Mouse (Mus musculus): ENCODE results near the gene Kcna7. TPM values are rescaled to one million over a fixed set of nuclear protein-coding genes. Genes with fewer than 3 reads are reported as not detected.

Gene Kcna7
- polyA plus RNA-seq, 1 experiment, result not detected

DNA sequence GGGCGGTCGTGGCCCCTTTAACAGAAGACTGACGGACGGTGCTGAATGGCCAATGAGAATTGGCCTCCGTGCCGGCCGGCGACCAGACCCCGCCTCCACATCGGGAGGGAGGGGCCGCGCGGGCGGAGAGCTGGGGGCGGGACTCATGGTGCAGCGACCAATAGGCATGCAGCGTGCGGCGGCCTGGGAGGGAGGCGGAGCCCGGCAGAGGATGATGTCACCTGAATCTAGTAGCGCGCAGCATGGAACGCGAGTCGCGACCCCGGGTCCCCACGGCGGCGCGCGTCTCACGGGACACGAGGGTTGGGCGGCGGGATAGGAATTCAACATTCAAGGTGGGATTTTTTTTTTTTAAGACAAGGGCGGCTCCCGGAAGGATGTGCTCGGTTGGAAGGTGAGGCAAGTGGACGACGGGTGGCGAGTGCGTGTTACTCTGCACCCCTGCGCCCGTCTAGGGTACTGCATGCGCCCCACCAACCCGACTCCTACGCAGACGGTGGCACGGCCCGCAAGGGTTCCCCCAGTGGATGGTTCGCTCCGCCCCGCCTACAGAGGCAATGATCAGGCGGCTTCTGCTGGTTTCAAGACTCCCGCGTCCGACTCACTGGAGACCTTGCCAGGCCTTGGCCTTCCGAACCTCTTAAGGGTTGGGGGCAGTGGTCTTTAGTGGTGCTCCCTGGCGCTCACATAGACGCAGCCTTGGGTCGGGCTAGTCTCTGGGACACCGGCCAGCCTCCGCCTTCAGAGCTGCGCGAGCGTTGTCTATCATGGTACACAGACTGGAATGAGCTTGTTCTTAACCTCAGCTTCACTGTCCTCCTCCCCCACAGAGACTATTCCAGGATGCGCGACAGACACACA lies 38.2 kb upstream of the Kcna7 start:
- TF ChIP-seq POLR2A (IDR thresholded peaks at IDR 0.05; ENCODE audit: borderline replicate concordance, low read depth, low read length) (no peak), CTCF (IDR thresholded peaks at IDR 0.05; ENCODE audit: low read depth, low read length) (no peak)
- peak overlapping the region; percentile 56 for H3K4me3 ChIP-seq (ENCODE audit: insufficient read depth, low read length)
- H3K4me1 ChIP-seq (ENCODE audit: control insufficient read depth, insufficient read depth, low read length), result 0 out of 2 replicates have a peak, but pooled peaks cover 3% of the 10 kb centered on the region
- no peak overlapping the region for H3K27ac ChIP-seq (ENCODE audit: insufficient read depth, low read depth, low read length)

DNA sequence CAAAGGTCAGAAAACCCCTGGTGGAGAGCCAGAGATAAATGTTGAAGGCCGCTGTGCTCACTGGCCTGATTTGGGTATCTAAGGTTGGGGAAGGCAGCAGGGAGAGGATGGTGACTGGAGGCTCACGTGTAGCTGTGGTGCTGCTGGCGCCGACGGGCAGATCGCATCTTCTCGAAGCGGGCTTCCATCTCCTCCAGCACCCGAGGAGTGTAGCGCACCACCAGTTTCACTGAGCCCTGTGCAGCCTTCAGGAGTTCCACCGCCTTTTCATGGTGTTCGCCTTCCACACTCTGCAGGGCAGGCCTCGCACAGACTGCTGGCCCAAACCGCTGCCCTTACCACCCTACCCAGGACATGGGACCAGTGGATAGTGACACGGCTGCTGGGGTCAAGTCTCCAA lies 37.3 kb upstream of the Kcna7 start:
- H3K4me1 ChIP-seq (ENCODE audit: control insufficient read depth, insufficient read depth, low read length), result 0 out of 2 replicates have a peak, but pooled peaks cover 3% of the 10 kb centered on the region
- TF ChIP-seq POLR2A (IDR thresholded peaks at IDR 0.05; ENCODE audit: borderline replicate concordance, low read depth, low read length), result no peak
- no peak for TF ChIP-seq CTCF (IDR thresholded peaks at IDR 0.05; ENCODE audit: low read depth, low read length)
- H3K27ac ChIP-seq (ENCODE audit: insufficient read depth, low read depth, low read length), result no peak overlapping the region
- no peak overlapping the region for H3K4me3 ChIP-seq (ENCODE audit: insufficient read depth, low read length)

DNA sequence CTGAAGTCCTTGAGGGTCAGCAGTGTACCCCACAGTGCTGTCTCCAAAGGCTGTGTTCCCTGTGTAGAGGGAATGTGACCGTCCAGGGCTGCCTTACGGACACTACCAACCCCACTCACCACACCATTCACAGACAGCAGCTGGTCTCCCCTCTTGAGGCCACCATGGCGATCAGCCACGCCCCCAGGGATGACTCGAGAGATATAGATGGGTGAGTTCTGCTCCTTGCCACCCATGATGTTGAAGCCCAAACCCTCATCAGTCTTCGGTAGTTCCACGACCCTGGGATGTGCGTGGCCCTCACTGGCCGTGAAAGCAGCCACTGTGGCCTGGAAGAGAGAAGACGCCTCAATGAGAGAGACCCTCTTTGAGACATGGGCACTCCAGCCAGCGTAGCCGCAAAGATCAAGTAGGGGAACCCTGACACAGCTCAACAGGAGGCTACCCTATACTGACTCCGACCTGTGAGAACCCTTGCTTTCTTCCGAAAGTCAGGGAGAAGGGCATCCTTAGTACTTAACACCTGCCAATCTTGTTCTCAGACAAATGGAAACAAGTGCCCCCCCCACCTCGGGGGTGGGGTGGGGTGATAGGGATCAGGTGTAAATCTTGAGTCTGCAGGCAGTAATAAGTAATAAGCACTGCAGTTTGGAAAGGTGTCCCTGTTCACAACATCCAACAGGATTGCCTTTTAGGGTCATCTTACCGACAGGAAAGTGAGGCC lies 36.3 kb upstream of the Kcna7 start:
- Histone ChIP-seq H3K4me1 (ENCODE audit: control insufficient read depth, insufficient read depth, low read length) (0 out of 2 replicates have a peak, but pooled peaks cover 3% of the 10 kb centered on the region), H3K27ac (ENCODE audit: insufficient read depth, low read depth, low read length) (no peak overlapping the region), H3K4me3 (ENCODE audit: insufficient read depth, low read length) (no peak overlapping the region)
- TF ChIP-seq POLR2A (IDR thresholded peaks at IDR 0.05; ENCODE audit: borderline replicate concordance, low read depth, low read length) (no peak), CTCF (IDR thresholded peaks at IDR 0.05; ENCODE audit: low read depth, low read length) (no peak)

DNA sequence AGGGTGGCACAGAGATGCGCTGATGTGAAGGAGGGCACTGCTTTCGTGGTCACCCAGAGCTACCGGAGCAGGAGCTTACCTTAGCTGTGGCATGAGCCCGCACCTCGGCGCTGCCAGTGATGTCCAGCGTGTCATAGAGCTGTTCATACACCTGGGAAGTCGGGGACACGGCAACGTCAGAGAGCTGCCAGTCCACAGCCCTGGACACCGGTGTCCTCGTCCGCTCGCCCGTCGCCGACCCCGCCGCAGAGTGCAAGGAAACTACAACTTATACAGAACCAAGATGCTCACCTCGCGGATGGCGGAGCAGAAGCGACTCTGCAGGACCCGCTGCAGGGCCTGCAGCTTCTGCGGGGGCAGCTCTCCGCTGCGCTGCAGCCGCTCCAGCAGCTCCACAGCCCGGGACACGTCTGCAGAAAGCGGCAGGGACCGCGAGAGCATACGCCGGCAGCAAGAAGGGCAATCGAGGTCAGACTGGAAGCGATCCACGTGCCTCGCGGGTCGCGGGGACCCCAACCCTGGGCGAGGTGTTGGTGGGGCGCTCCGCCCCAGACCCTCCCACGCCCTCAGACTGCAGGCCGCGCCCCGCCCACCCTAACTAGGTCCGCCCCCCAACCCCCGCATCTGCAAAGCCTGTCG lies 35.5 kb upstream of the Kcna7 start:
- H3K4me1 ChIP-seq (ENCODE audit: control insufficient read depth, insufficient read depth, low read length), result 0 out of 2 replicates have a peak, but pooled peaks cover 3% of the 10 kb centered on the region
- no peak for TF ChIP-seq CTCF (IDR thresholded peaks at IDR 0.05; ENCODE audit: low read depth, low read length)
- peak overlapping the region; percentile 59 for H3K4me3 ChIP-seq (ENCODE audit: insufficient read depth, low read length)
- no peak overlapping the region for H3K27ac ChIP-seq (ENCODE audit: insufficient read depth, low read depth, low read length)

DNA sequence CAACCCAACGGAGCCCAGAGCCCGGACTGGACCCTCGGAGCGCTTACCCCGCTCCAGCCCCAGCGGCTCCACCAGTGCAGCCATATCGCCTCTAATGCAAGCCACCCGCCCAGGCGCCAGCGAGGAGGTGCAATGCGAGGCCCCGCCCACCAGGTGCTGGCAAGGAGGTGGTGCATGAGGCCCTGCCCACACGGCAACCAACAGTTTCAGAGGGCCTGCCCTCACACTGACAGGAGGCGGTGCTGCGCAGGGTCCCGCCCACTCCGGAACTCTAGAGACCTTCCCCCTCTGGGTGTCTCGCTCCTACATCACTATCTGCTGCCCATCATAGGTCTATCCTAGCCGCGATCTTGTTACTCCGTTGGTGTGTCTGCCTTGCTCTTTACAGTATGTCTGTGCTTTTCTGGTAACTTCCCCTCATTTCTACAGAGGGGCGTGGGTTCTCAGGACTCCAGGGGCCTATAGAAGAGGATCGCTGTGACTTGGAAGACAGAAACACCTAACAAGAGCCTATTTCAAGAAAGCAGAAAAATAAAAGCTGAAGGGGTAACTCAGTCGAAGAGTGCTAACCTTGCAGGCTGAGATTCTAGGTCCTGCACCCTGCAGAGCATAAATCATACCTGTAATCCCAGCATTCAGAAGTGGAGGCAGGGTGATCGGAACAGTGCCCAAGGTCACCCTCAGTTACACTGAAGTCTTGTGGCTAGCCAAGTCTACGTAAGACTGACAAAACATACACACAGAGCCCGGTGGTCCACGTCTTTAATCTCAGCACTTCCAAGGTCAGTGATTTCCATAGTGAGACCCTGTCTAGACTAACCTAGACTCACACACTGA lies 34.8 kb upstream of the Kcna7 start, which contains the start of gene Lin7b:
Lin7b (minus strand) TSS at position 109 of the 837 bp plus-strand sequence.
- Histone ChIP-seq H3K4me1 (ENCODE audit: control insufficient read depth, insufficient read depth, low read length) (0 out of 2 replicates have a peak, but pooled peaks cover 3% of the 10 kb centered on the region), H3K4me3 (ENCODE audit: insufficient read depth, low read length) (peak within 1 kb of the TSS; percentile 59), H3K27ac (ENCODE audit: insufficient read depth, low read depth, low read length) (no peak within 1 kb of the TSS)
- TF ChIP-seq POLR2A (IDR thresholded peaks at IDR 0.05; ENCODE audit: borderline replicate concordance, low read depth, low read length) (no peak), CTCF (IDR thresholded peaks at IDR 0.05; ENCODE audit: low read depth, low read length) (no peak)

DNA sequence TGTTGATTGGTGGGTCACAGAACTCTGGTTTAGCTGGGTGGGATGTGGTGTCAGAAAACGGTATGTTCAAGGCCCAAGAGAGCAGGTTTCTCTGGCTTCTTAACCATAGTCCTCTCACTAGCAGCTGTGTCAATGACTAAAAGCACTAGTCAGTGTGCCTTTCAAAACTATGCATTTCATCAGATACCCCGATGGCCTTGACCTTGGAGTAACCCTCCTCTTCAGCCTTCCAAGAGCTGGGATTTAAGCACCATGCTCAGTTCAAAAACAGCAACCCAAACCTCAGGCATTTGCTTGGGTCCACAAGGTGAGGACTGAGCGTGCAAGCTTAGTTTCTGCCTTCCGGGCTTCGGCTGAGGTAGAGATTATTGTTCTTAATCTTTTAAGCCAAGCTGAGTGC lies 33.1 kb upstream of the Kcna7 start:
- no peak overlapping the region for H3K27ac ChIP-seq (ENCODE audit: insufficient read depth, low read depth, low read length)
- no peak for TF ChIP-seq CTCF (IDR thresholded peaks at IDR 0.05; ENCODE audit: low read depth, low read length)
- no peak for TF ChIP-seq POLR2A (IDR thresholded peaks at IDR 0.05; ENCODE audit: borderline replicate concordance, low read depth, low read length)
- H3K4me3 ChIP-seq (ENCODE audit: insufficient read depth, low read length), result no peak overlapping the region
- 0 out of 2 replicates have a peak, but pooled peaks cover 3% of the 10 kb centered on the region for H3K4me1 ChIP-seq (ENCODE audit: control insufficient read depth, insufficient read depth, low read length)

GRCm38 (mm10) chr7:45374620-45375019 lies 30.8 kb upstream of the Kcna7 start:
- no peak overlapping the region for H3K4me3 ChIP-seq (ENCODE audit: insufficient read depth, low read length)
- TF ChIP-seq POLR2A (IDR thresholded peaks at IDR 0.05; ENCODE audit: borderline replicate concordance, low read depth, low read length), result no peak
- H3K4me1 ChIP-seq (ENCODE audit: control insufficient read depth, insufficient read depth, low read length), result 0 out of 2 replicates have a peak, but pooled peaks cover 3% of the 10 kb centered on the region
- no peak overlapping the region for H3K27ac ChIP-seq (ENCODE audit: insufficient read depth, low read depth, low read length)

GRCm38 (mm10) chr7:45376057-45376456 lies 29.4 kb upstream of the Kcna7 start:
- TF ChIP-seq CTCF (IDR thresholded peaks at IDR 0.05; ENCODE audit: low read depth, low read length), result no peak
- TF ChIP-seq POLR2A (IDR thresholded peaks at IDR 0.05; ENCODE audit: borderline replicate concordance, low read depth, low read length), result no peak
- Histone ChIP-seq H3K4me1 (ENCODE audit: control insufficient read depth, insufficient read depth, low read length) (no peaks in the 10 kb centered on the region), H3K4me3 (ENCODE audit: insufficient read depth, low read length) (no peak overlapping the region), H3K27ac (ENCODE audit: insufficient read depth, low read depth, low read length) (no peak overlapping the region)

- peaks cover 18% of the 10 kb centered on the region for H3K4me1 ChIP-seq (ENCODE audit: control insufficient read depth, insufficient read depth, low read length)
- TF ChIP-seq CTCF (IDR thresholded peaks at IDR 0.05; ENCODE audit: low read depth, low read length), result no peak
- TF ChIP-seq POLR2A (IDR thresholded peaks at IDR 0.05; ENCODE audit: borderline replicate concordance, low read depth, low read length), result no peak
These were observed 19.4 kb upstream of the Kcna7 start for GRCm38 (mm10) chr7:45386077-45386476.

More at GRCm38 (mm10) chr7:45386077-45386476, 19.4 kb upstream of the Kcna7 start:
- Histone ChIP-seq H3K27ac (ENCODE audit: insufficient read depth, low read depth, low read length) (no peak overlapping the region), H3K4me3 (ENCODE audit: insufficient read depth, low read length) (no peak overlapping the region)
